Mouse (Mus musculus): ENCODE measurements around the gene Naxe. TPM values are rescaled to one million over a fixed set of nuclear protein-coding genes. Genes with fewer than 3 reads are reported as not detected.
A peak's percentile ranks its signal among the peaks of the same experiment; 100 is the strongest.

The Naxe gene
- 145 and 155 TPM in 2 replicates for polyA plus RNA-seq (2015; fragmentation: Nextera tagmentation; extraction: Ambion mirVana)

DNA sequence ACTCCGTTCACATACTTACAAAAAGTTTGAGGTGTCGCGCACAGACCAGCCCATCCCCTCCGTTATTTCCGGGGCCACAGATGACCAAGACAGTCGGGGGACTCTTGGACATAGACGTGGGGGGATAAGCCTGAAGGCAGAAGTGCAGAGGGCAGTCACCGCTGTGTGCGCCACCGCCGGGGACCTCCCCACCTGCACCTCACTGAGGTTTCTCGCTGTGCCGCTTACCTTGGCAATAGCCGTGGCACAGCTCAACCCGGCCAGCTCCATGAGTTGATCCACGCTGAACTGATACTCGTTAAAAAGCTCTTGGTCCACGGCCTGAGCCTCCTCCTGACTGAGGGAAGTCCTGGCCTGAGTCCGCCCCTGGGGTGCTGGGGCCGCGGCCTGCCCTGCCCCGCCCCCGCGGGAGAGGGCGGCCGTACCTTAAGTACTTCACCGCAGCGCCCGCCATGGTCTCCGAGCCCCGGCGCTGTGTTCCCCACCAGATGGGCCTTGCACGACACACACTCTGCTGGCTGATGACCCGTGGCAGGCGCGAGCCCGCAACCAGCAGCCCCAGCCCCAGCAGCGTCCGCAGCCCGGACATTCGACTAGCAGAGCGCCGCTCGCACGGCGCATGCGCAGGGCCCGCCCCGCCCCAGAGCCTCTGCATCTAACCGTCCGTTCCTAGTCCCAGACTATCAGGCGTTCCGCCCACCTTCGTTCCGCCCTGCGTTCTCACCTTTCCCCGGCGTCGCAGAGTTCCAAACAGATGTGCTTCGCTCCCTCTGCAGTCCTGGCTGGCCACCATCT is at the start of gene Naxe:
Gene Naxe (minus strand): TSS at position 594 of the 795 bp plus-strand sequence.
- peak; percentile 86 for DNase-seq (ENCODE audit: low spot score)

DNA sequence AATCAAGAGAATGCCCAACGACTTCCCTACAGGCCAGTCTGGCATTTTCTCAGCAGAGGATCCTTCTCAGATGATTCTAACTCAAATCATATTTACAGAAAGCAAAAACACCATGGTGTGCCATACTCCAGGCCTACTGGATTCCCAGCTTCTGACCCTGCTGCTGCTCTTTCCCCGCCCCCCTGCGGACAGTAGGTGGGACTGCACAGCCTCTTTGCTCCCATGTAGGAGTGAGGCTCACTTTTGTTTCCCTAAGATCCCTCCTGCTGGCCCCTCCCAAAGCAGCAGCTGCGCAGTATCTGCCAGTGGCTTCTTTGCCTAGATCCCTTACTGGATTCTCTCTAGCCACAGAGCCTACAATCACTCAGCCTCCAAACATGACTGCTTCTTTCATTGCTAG is 47.8 kb upstream of the Naxe start:
- DNase-seq (ENCODE audit: low spot score), result no peak

DNA sequence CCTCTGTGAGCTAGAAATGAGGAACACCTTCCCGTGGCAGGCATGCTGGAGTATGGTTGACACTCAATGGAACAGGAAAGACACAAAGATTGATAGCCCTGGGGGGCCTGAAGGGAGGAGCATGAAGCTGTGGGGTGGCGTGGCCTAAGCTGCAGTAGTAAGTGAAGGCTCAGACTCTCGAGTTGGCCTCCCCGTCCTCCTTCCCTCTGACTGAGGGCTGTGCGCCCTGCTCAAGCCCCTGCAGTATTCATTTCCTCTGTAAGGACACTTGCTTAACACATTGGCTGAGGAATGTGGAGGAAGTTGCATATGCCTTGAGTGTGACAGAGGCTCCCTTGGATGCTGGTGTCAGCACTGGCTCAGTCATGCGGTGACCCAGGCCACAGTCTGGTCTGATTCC is 44.3 kb upstream of the Naxe start:
- no peak for DNase-seq (ENCODE audit: low spot score)

DNA sequence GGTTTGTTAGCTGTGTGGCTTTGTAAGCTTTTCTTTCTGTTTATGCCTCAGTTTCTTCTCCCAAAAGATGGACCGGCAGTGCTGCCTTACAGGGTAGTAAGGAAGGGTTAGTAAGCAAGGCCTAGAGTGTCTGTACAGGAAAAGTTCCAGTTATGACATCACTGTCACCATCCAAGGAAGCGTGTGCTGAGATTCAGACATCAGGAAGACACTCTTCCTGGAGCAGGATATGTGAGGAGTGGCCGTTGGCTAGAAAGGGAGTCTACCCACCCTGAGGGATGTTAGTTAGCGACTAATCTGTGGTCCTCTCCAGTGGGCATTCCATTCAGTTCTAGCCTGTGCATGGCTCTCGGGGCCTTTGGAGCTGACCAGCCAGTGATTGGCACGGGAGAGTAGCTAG is 43.9 kb upstream of the Naxe start:
- no peak for DNase-seq (ENCODE audit: low spot score)

DNA sequence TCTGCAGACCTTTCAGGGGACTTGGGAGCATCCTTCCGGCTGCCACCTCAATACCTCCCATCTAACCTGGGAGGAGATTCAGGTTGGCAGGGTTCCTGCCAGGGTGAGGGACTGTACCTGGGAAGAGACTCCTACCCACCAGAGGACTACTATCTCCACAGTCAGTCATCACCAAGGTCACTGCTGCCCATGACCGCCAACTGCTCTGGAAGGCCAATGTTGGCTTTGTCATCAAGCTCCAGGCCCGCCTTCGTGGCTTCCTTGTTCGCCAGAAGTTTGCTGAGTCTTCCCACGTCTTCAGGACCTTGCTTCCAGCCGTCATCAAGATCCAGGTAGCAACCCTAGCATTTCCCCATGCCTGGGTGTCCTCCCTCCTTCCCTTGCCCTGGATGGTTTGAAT is 43.4 kb upstream of the Naxe start:
- DNase-seq (ENCODE audit: low spot score), result no peak

DNA sequence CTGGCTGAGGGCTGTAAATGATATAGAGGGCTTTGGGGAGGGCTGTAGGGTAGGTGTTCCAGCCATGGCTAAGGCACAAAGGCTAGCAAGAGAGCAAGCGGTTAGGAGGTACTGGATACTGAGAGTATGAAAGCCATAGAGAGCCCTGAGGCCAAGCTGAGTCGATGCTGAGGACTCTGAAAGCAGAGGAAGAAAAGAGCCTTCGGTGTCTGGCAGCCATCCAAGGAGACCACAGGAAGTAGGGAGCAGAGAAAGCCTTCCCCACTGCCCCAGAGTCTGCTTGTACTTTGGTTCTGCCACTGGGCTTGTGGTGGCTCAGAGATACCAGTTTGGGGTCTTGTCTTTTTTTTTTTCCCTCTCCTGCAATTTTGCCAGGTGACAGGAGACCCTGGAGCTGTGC is 42.0 kb upstream of the Naxe start:
- DNase-seq (ENCODE audit: low spot score), result no peak

DNA sequence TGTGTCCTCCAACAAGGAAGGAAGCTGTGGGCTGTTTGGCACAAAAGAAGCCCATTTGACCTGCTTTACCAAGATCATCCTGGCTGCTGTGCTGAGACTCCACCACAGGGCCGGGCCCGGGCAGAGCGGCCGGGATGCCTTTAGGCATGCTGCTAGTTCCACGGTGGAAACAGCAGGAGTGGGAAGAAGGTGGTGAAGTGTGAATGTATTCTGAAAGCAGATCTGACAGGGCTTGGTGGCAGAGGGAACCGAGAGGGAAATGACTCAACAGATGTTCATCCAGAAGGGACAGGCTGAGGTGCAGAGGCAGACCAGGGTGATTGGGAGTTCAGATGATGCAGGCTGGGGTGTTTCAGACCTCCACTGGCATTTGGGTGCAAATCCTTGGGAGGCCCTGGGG is 39.4 kb upstream of the Naxe start:
- no peak for DNase-seq (ENCODE audit: low spot score)

DNA sequence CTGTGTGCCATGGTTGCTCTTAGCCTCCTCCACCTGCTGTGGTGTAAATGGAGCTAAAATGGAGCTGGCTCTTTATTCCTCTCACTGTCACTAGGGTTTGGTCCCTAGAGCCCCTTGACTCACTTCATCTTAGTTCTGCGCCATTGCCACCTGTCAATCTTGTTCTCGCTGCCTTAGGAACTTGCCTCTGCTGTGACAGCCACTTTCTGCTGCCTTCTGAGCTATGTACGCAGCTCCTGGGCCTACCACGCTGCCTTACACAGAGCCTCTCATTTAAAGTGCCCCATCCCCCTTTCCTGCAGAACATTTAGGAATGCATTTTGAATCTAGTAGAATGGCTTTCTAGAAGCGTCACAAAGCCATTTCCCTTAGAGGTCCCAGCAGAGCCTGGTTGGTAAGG is 35.8 kb upstream of the Naxe start:
- no peak for DNase-seq (ENCODE audit: low spot score)

DNA sequence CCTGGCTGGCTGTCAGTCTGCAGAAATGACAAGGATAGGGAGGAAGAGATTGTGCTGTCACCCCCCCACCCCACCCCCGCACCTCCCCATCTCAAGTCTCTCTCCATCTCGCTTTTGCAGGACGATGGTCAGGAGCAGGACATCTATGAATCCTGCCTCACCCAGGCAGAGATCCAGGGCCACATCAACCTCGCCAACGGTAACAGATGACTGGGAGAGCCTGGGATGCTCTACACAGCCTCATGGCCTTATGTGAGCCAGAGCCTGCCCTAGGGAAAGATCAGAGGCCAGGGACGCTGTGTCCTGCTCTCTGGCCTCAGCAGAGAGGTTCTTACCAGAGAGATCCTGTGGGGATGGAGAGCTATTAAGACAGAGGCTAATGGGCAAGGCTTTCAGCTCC is 32.3 kb upstream of the Naxe start:
- no peak for DNase-seq (ENCODE audit: low spot score)

DNA sequence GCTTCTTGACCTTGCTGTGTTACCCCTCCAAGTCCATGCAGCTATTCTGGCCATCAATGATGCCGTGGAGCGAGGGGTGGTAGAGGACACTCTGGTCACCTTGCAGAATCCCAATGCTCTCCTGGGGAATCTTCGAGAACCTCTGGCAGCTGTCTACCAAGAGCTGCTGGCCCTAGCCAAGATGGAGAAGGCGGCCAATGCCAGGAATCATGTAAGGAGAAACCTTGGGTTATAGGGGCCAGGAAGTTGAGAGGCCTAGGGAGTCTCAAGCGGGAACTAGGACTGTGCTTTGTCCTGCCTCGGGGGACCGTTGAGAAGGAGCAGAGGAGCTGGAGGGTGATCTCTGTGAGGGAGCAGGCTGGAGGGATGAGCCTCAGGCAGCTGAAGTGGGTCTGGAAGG is 31.8 kb upstream of the Naxe start:
- DNase-seq (ENCODE audit: low spot score), result no peak

DNA sequence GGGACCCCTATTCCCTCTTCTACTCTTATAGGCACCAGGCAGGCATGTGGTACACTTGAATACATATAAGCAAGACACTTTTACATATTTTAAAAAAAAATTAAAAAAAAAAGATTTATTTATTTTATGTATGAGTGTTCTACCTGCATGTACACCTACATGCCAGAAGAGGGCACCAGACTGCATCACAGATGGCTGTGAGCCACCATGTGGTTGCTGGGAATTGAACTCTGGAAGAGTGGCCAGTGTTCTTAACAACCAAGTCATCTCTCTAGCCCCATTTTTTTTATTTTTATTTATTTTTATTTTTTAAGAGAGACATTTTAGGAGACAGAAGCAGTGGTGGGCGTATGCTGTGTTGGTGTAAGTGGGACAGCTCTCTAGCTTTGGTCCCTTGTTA is 29.4 kb upstream of the Naxe start:
- peak; percentile 59 for DNase-seq (ENCODE audit: low spot score)

DNA sequence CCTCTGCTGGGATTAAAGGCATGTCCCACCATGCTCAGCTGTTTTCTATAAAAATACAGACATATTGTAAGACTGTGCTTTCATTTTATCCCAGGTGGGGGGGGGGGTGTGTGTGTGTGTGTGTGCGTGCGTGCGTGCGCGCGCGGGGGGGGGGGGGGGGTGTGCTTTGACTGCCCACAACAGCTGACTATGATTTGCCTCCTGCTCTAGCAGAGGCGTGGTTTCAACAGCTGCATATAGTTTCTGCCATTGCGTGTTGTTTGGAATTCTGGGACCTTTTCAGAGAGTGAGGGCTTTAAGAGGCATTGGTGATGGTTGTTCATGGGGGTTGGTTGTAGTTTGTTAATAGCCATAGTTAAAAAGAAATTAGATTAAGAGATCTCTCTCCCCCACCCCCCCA is 27.2 kb upstream of the Naxe start:
- DNase-seq (ENCODE audit: low spot score), result no peak

DNA sequence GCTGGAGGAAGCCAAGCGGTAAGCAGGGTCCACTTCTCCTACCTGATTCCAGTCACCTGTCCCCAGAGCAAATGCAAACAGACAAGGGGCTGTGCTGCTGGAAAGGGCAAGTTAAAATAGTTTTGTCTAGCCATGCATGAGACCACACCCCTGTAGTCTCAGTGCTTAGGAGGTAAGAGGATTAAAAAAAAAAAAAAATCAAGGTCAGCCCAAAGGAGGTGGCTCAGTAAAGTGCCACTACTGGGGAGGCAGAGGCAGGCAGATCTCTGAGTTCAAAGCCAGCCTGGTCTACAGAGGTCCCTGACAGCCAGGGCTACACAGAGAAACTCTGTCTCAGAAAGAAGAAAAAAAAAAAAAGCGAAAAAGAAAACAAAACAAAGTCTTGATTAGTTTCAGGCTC is 25.7 kb upstream of the Naxe start:
- no peak for DNase-seq (ENCODE audit: low spot score)

DNA sequence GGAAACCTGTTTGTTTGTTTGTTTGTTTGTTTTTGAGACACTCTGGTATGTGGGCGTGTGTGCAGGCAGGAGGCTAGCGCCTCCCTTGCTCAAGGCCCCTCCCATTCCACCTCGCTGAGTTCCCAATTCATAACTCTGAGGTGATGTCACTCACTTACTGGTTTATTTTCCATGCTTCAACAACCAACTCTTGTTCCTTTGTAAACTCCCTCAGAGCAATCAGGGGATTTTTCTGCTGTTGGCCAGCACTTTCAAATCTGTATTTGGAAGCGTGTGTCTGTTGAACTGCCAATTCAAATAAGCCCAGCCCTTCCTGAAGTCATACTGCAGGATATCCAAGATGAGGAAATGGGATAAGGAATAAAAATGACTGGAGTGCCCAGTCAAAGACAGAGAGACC is 24.4 kb upstream of the Naxe start:
- DNase-seq (ENCODE audit: low spot score), result no peak

DNA sequence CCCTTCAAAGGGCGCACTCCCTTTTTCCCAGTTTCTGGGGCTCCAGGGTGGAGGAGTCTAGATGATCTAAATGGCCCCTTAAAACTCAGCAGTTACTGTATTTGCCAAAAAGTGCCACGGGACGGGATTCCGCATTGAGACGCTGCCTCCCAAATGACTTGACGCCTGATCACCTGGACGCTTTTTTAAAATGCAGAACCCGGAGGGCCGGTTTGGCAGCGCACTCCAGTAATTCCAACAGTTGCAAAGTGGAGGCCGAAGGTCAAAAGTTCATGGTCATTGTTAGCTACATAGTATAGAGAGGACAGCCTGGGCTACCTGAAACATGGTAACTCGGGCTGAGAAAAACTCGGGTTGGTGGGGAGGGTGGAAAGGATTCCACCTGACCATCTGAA is 23.9 kb upstream of the Naxe start:
- no peak for DNase-seq (ENCODE audit: low spot score)

DNA sequence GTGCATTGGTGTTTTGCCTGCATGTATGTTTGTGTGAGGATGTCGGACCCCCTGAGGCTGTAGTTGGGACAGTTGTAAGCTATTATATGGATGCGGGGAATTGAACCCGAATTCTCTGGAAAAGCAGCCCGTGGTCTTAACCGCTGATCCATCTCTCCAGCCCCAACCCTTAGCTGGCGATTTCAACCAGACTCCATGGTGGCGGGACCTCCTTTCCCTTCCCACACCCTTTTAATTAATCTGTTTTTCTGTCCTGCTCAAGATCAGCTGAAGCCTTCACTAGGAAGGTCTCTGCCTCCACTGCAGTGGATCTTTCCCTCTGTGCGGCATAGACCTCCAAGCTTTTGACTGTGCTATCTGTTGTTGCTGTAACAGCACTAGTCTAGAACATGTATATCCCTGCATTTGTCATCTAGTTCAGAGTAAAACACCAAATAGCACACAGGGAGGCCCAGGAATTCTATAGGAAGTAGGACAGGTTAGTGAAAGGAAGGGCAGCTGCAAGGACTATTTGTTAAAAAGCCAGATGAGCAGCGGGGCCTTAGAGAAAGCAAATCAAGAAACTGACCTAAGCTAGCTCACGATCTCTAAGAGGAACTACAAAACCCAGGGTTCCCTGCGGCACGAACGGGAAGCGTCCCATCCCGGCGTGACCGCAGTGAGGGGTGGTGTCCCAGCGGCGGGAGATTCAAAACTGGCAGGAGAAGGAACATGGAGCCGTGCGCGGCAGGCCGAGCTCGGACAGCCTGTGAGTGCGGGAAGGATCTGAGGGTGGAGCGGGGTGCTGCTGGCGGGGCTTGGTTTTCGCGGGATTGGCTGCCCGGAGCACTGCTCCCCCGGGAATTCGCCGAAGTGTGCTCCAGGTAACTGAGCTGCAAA is 23.3 kb upstream of the Naxe start, which contains the start of gene Iqgap3:
Gene Iqgap3 (plus strand): TSS at position 627 of the 879 bp plus-strand sequence.
- peak; percentile 88 for DNase-seq (ENCODE audit: low spot score)

DNA sequence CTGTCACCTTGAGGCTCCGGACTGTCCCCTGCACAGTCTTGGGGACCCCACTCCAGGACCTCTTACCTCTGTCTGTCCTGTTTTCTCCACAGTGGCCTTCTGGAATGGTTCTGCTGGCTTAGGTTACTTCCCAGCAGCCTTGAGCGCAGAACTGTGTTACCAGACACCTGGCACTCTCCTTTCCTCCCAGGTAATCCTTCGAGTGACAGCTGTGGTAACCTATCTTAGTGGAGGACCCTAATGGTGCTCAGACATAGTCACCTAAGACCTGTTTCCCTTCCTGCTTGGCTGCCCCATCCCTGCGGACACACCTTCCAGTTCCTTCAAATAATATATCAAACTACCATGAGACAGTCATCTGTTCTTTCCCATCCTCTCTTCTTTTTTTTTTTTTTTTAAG is 19.9 kb upstream of the Naxe start, which contains the start of gene Ttc24:
Gene Ttc24 (minus strand): TSS at position 101 of the 400 bp plus-strand sequence.
- no peak for DNase-seq (ENCODE audit: low spot score)

DNA sequence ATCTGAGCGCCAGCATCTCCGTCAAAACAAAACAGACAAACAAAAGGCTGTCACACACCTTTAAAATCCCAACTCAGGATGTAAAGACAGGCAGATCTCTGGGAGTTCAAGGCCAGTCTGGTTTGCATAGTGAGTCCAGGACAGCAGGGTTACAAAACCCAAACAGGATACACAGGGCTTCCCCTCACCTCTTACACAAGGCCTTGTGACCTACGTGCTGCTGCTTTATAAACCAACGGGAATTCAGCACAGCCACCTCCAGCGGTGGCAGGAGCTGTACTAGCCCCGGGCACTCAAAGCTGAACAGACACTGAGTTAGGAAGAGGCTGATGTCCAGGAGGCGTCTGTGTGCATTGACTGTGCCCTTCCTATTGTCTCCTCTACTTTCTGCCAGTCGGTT is 19.1 kb upstream of the Naxe start:
- DNase-seq (ENCODE audit: low spot score), result no peak

DNA sequence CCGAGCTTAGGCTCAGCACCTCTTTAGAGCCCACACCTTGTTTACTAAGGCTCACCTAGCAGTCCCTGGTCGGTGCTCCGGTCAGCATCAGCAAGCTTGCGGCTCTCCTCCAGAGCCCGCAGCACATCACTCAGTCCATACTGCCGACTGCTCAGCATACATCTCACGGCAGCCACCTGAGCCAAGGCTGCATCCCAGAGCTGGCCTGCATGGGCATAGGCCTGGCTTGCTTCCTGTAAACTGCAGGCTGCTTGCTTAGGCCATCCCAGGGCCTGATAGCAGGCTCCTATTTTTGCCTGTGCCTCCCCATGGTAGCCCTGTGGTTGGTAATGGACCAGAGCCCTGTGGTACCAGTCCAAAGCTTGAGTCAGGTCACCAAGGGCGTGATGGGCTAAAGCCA is 16.5 kb upstream of the Naxe start:
- no peak for DNase-seq (ENCODE audit: low spot score)

DNA sequence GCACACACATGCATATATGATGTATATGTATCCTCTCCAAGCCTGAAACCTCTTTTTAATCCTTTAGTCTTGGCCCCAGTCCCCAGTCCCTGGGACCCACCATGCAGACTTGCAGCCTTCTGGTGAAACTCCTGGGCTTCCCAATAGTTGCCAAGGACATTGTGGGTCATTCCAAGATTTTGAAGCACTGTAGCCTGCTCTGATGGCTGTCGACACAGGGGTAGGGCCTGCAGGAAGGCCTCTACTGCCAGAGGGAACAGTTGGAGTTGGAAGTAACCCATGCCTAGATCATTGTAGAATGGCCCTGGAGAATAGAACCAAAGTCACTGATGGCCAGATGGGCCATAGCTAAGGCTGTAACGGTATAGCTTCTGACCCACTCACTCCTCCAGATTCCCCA is 16.1 kb upstream of the Naxe start:
- DNase-seq (ENCODE audit: low spot score), result no peak

DNA sequence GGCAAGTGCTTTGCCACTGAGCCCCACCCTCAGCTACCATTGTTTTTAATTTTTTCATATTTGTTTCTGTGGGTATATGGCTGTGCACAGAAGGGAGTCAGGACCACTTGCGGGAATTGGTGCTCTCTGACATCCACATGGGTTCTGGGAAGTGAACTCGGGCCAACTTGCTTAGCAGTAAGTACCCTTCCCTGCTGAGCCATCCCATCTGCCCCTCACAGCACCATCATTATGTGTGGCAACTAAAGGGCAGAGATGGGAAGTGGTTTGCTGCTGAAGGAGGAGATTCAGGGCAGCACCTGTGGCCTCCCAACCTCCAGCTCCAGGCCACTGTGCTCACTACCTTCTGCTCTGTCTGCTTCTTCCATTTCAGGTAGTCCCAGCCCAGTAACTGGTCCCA is 15.3 kb upstream of the Naxe start:
- no peak for DNase-seq (ENCODE audit: low spot score)

DNA sequence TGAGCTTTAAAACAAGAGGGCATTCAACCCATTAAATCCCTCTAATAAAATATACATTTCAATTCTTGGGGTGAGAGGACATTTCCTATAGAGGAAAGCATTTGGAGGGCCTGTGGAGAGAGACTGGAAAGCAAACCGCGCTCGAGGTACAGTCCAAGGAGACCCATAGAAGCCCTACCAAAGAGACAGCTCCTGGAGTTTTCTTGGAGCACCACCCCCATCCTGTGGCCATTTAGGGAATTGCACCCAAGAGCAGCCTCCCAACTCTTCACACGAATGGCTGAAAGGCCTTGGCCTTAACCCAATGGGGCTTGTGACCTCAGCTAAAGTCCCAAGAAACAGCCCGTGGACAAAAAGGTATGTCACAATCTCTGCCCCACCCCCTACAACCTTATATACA is 13.5 kb upstream of the Naxe start:
- peak; percentile 76 for DNase-seq (ENCODE audit: low spot score)

DNA sequence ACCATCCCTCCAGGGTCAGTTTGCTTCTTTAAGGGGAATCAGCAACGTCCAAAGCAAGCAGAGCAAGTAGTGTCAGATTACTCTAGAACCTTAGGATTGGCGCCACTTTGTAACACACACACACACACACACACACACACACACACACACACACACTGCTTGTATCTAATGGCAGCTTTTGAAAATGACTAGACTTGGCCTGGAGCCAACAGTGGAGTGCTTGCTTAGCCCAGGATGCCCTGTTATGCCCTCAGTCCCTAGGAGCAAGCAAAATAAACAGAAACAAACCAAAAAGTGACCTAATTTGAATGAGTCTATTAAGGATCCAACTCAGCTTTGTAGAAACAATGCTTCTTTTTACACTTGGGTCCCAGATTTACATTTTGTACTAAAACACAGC is 10.1 kb upstream of the Naxe start:
- no peak for DNase-seq (ENCODE audit: low spot score)

Data from thymus, postnatal 0 days (tissue).